In the genomic region with DNA sequence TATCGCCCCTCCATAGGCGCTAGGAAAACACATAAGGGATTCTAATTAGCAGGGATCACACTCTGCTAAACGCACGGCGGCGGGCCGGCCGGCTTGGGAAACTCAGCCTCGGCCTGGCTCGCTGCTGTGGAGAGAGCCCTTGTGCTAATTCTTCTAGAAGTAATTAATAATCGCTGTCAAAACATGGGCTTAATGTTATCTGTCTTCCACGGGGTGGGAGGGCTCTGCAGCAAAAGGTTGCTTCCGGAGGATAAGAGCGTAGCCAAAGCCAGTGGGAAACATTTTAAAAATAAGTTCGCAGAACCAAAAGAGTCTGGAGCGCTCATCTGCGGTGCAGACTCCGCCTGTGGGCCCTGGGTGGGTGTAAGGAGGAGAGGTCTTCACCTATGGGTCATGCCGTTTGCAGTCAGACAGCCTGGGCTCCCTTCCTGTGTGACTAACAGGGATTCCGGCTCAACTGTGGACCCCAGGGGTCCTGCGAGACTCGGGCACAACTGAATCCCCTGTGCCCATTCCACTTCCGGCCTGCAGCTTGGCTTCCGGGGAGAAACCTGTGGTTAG, we compare ENCODE assay signal across 8 mouse cellular contexts.
DNase-seq lines count a peak whose midpoint lies in the region; ATAC-seq lines count a peak whose summit lies in the region.

No protein-coding gene starts in this region.

- peak overlapping the region; percentile 32 for H3K9ac ChIP-seq in embryonic facial prominence, embryonic 11.5 days (replicated peaks; ENCODE audit: low read length)
- H3K9ac ChIP-seq in heart, embryonic 16.5 days (ENCODE audit: low read length) = peak overlapping the region; percentile 63

- H3K36me3 ChIP-seq in embryonic facial prominence, embryonic 11.5 days (replicated peaks; ENCODE audit: control insufficient read depth, insufficient read depth, low read depth, low read length) = no peaks in the 10 kb centered on the region
- H3K36me3 ChIP-seq in heart, embryonic 16.5 days (ENCODE audit: control insufficient read depth, insufficient read depth) = no peaks in the 10 kb centered on the region
- no peaks in the 10 kb centered on the region for H3K36me3 ChIP-seq in midbrain, embryonic 10.5 days

- peak overlapping the region; percentile 27 for H3K4me2 ChIP-seq in embryonic facial prominence, embryonic 11.5 days (ENCODE audit: low read depth, low read length)
- H3K4me2 ChIP-seq in heart, embryonic 16.5 days (ENCODE audit: low read depth, low read length) = peak overlapping the region; percentile 71

- H3K27me3 ChIP-seq in embryonic facial prominence, embryonic 11.5 days (ENCODE audit: control insufficient read depth, insufficient read depth, low read length) = no peaks in the 10 kb centered on the region
- no peaks in the 10 kb centered on the region for H3K27me3 ChIP-seq in heart, embryonic 16.5 days (ENCODE audit: control insufficient read depth, insufficient read depth, low read length)
- peaks cover 27% of the 10 kb centered on the region for H3K27me3 ChIP-seq in midbrain, embryonic 10.5 days (ENCODE audit: low read depth, poor library complexity, severe bottlenecking)

- 21% methylated on average over 24 of the region's 24 CpGs for WGBS in embryonic facial prominence, embryonic 11.5 days
- 9% methylated on average over 24 of the region's 24 CpGs for WGBS in heart, embryonic 16.5 days
- 16% methylated on average over 24 of the region's 24 CpGs for WGBS in midbrain, embryonic 10.5 days

- ATAC-seq in embryonic facial prominence, embryonic 11.5 days (replicated peaks; ENCODE audit: insufficient number of reproducible peaks, low FRiP score, low TSS enrichment, low read depth) = no peak; the same call in 1 of the 2 replicates
- peak; percentile 69 for ATAC-seq in heart, embryonic 16.5 days (replicated peaks; ENCODE audit: extremely low read depth, insufficient read depth, low FRiP score)

- H3K4me1 ChIP-seq in embryonic facial prominence, embryonic 11.5 days (ENCODE audit: control insufficient read depth, insufficient read depth, low read length) = peaks cover 3% of the 10 kb centered on the region
- peaks cover 5% of the 10 kb centered on the region for H3K4me1 ChIP-seq in heart, embryonic 16.5 days (ENCODE audit: control insufficient read depth, insufficient read depth, low read length)
- peaks cover 38% of the 10 kb centered on the region for H3K4me1 ChIP-seq in midbrain, embryonic 10.5 days

- H3K9me3 ChIP-seq in embryonic facial prominence, embryonic 11.5 days (replicated peaks; ENCODE audit: control insufficient read depth, low read length) = no peaks in the 10 kb centered on the region
- H3K9me3 ChIP-seq in heart, embryonic 16.5 days (replicated peaks; ENCODE audit: control insufficient read depth, low read length) = no peaks in the 10 kb centered on the region
- peaks cover 6% of the 10 kb centered on the region; the same call in 1 of the 2 replicates for H3K9me3 ChIP-seq in midbrain, embryonic 10.5 days (replicated peaks)

- peak; percentile 12 for DNase-seq in right cerebral cortex, postnatal 14 days
- no peak for DNase-seq in right cerebral cortex, postnatal 25 days
- DNase-seq in embryonic facial prominence, embryonic 11.5 days (ENCODE audit: low spot score) = no peak
- peak; percentile 6 to 32 for DNase-seq in kidney, postnatal 36 days
- DNase-seq in midbrain, embryonic 10.5 days (ENCODE audit: low spot score) = peak; percentile 53
- peak; percentile 36 for DNase-seq in yolk sac, embryonic 10.5 days (ENCODE audit: low spot score)
- DNase-seq in gastrocnemius, adult 18-20 months (ENCODE audit: low spot score) = no peak

- no peak overlapping the region for H3K27ac ChIP-seq in embryonic facial prominence, embryonic 11.5 days (replicated peaks; ENCODE audit: low read depth, low read length)
- no peak overlapping the region for H3K27ac ChIP-seq in heart, embryonic 16.5 days (ENCODE audit: low read length)
- H3K27ac ChIP-seq in midbrain, embryonic 10.5 days (replicated peaks) = peak overlapping the region; percentile 80

- H3K4me3 ChIP-seq in embryonic facial prominence, embryonic 11.5 days (ENCODE audit: low read depth, low read length) = 0 out of 2 replicates have a peak overlapping the region, but pooled peaks have one; percentile 15
- peak overlapping the region; percentile 42 for H3K4me3 ChIP-seq in heart, embryonic 16.5 days (ENCODE audit: low read length)
- H3K4me3 ChIP-seq in midbrain, embryonic 10.5 days = peak overlapping the region; percentile 40

Comparison
In these comparisons a context has a peak if more than half of its experiments do, and no peak if none do; other contexts are left out.
1. DNase-seq: peak in right cerebral cortex, postnatal 14 days (single experiment), kidney, postnatal 36 days (2 of 2), midbrain, embryonic 10.5 days (single experiment) and yolk sac, embryonic 10.5 days (single experiment); none in right cerebral cortex, postnatal 25 days (single experiment), embryonic facial prominence, embryonic 11.5 days (single experiment) and gastrocnemius, adult 18-20 months (single experiment).
2. Peak in every context shown above with its lines, with median percentiles within 50 percentile points of each other: H3K4me3 ChIP-seq.